Mouse (Mus musculus): Measurements from ENCODE around the gene Sun5. TPM values are rescaled to one million over a fixed set of nuclear protein-coding genes. Genes with fewer than 3 reads are reported as not detected.
A peak's percentile ranks its signal among the peaks of the same experiment; 100 is the strongest.
"Not testable (repeated sequence)": the region's sequence is repeated elsewhere in the genome, so short reads cannot be mapped to it uniquely, and the experiment has no call there.

Sun5 gene
- total RNA-seq (2017): not detected in 2 replicates

GRCm38 (mm10) chr2:153870984-153871383 lies at the start of gene Sun5:
TSS of gene Sun5 (minus strand) at chr2:153871084.
- ATAC-seq (replicated peaks; ENCODE audit: low read depth, poor library complexity, severe bottlenecking): no peak

DNA sequence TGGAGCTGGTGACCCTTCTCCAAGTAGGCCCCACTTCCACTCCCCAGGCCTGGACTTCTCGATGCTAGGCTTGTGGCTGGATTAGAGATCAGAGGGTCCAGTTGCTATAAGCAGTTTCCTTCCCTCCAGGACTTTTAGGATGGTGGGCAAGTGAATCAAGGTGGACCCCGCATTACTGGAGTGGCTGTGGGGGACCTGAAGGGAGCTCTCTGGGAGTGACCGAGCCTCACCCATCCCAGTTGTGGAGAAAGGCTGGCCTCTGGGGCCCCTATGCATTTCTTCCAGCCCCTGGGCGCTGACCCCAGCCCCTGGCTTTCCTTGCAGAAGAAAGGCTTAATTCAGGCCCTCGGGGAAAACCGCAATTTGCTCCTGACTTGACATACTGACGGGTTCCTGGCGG lies 47.0 kb upstream of the Sun5 start, which contains the start of gene Bpifb3:
Bpifb3 (plus strand) TSS at position 301 of the 400 bp plus-strand sequence.
- no peak for ATAC-seq (replicated peaks; ENCODE audit: low read depth, poor library complexity, severe bottlenecking)

DNA sequence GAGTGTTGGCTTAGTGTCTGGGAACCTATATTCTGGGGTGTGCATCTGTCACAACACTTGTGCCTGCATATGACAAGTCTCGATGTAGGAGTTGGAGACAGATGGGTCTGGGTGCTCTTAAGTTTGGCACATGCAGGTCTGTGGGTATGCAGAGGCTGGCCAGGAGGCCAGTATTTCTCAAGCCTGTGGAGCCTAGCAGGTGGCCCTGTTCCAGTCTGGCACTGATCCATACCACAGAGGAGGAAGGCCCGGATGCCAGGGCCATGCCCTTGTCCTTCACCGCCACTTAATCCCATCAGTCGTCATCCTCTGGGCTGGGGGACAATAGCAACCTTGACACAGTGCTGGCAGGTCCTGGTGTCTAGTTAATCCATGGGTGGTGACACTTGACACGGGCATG lies 43.3 kb upstream of the Sun5 start:
- peak; percentile 40; the same call in 1 of the 2 replicates for ATAC-seq (replicated peaks; ENCODE audit: low read depth, poor library complexity, severe bottlenecking)

DNA sequence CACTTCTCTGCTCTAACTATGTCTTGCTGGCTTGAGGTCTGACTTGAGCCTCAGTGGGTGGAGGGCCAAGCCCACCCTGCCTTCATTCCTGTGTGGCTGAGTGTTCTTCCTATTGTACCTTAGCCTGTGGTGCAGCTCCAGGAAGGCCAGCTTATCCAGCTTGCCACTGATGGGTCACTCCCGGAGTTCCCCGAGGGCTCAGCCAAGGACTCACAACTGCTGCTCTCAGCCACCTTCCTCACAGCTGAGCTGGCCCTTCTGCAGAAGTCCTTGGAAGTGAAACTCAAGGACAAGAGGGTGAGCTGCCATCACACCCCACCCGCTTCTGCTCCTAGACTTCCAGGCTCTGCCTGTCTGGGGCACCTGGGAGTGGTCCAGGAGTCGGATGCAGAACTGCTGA lies 35.7 kb upstream of the Sun5 start:
- ATAC-seq (replicated peaks; ENCODE audit: low read depth, poor library complexity, severe bottlenecking): no peak

- ATAC-seq (replicated peaks; ENCODE audit: low read depth, poor library complexity, severe bottlenecking): no peak
Observed at GRCm38 (mm10) chr2:153902726-153903125, 31.8 kb upstream of the Sun5 start.

DNA sequence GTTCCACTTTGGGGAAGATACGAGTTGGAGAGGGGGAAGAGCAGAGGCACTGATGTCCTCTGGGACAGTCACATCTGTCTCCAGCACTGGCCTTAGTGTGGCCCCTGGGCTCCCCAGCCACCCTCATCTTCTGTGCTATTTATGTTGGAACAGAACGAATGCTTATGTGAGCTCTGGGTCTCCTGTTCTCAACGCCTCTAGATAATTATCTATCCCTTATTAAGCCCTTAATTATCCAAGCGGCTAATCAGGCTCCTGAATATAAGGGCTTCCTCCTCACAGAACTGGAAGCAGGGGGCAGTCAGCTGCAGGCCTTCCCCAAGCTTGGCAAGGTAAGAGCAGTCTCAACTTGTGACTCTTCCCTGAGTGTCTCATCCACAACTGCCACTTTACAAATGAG lies 29.2 kb upstream of the Sun5 start, which contains the start of gene Bpifb6:
Bpifb6 (plus strand) TSS at position 301 of the 400 bp plus-strand sequence.
- no peak for ATAC-seq (replicated peaks; ENCODE audit: low read depth, poor library complexity, severe bottlenecking)

GRCm38 (mm10) chr2:153899111-153899510 lies 28.2 kb upstream of the Sun5 start:
- ATAC-seq (replicated peaks; ENCODE audit: low read depth, poor library complexity, severe bottlenecking): no peak

- no peak for ATAC-seq (replicated peaks; ENCODE audit: low read depth, poor library complexity, severe bottlenecking)
Observed at GRCm38 (mm10) chr2:153874745-153875144, 3.9 kb upstream of the Sun5 start, which contains the start of gene Bpifb2. TSS of gene Bpifb2 (plus strand) at chr2:153875045.

DNA sequence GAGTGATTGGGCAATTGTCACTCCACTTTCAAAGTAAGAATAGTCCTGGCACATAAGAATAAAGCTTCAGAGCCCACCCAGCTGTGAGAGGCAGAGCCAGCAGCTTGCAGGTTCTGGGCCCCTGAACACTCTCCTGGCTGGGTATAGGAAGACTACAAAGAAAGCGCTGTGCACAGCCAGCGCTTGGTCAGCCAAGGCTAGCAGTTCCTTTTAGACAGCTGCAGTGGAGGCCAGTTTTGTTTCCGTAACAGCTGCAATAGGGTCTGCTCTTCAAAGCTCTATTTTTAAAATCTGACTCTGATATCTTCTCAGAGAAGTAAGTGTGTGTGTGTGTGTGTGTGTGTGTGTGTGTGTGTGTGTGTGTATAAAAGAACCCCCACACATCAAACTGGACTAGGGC lies 8.9 kb downstream of the Sun5 start:
- no peak for ATAC-seq (replicated peaks; ENCODE audit: low read depth, poor library complexity, severe bottlenecking)

- no peak for ATAC-seq (replicated peaks; ENCODE audit: low read depth, poor library complexity, severe bottlenecking)
Observed at GRCm38 (mm10) chr2:153860715-153861114, 10.2 kb downstream of the Sun5 start.

GRCm38 (mm10) chr2:153860315-153860714 lies 10.6 kb downstream of the Sun5 start:
- no peak for ATAC-seq (replicated peaks; ENCODE audit: low read depth, poor library complexity, severe bottlenecking)

DNA sequence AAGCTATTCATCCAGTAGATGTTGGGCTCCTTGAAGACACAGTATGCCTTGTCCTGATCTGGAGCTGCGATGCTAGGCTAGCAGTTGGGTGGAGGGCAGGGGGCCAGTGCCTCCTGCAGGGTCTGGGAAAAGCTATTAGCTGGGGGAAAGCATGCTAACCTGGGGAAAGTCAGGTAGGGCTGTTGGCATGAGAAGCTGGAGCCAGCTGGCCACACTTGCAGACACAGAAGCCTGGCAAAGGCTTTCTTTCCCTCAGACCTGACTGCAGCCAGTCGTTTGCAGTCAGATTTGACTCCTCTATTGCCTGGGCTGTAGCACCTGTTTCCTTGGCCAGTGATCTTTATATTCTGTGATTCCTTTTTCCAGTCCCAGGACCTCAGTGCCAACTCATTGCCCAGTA lies 11.3 kb downstream of the Sun5 start:
- no peak for ATAC-seq (replicated peaks; ENCODE audit: low read depth, poor library complexity, severe bottlenecking)

- no peak for ATAC-seq (replicated peaks; ENCODE audit: low read depth, poor library complexity, severe bottlenecking)
Observed at GRCm38 (mm10) chr2:153853544-153853943, 17.3 kb downstream of the Sun5 start.

- ATAC-seq (replicated peaks; ENCODE audit: low read depth, poor library complexity, severe bottlenecking): peak; percentile 95
Observed at GRCm38 (mm10) chr2:153851030-153851360, 19.9 kb downstream of the Sun5 start.

DNA sequence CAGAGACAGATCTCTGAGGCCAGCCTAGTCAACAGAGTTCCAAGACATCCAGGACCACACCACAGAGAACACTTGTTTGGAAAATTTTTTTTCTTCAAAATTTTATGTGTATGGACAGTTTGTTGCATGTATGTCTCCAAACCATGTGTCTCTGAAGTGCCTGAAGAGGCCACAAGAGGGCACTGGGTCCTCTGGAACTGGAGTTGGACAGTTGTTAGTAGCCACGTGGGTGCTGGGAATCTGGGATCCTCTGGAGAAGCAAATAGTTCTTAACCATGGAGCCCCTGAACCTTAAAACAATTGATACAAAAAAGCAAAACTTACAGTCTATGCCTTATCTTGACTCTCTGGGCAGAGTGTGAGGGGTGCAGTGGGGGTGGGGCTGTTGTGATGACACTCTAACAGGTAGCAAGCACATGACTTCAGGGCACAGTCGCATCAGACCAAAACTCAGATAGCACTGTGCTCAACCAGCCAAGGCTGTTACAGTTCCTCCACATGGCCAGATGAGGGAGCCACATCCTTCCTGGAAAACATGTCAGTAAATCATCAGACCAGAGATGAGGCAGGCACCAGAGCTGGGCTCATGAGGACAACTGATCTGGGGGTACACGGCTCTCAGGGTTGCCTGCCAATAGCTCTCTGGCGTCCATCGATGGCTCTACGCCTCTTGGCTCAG lies 20.4 kb downstream of the Sun5 start:
- peak; percentile 81 for ATAC-seq (replicated peaks; ENCODE audit: low read depth, poor library complexity, severe bottlenecking)

GRCm38 (mm10) chr2:153848389-153848788 lies 22.5 kb downstream of the Sun5 start:
- no peak for ATAC-seq (replicated peaks; ENCODE audit: low read depth, poor library complexity, severe bottlenecking)

DNA sequence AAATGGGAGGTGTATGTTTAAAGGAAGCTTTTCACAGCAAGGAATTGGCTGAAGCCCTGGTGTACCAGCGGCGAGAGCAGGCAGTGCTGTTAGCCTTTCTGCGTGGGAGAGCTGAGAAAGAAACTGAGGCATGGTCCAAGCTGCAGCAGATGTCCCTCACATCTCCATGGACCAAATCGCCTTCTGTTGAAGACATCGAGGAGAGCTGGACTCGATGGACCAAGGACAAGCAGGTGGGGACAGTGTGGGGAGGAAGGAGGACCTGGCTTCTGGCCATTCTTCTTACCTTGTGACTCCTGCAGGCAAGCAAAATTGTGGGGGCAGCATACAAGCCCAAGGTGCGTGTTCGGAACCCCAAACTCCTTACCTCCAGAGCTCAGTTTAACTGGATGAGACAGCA lies 28.0 kb downstream of the Sun5 start:
- ATAC-seq (replicated peaks; ENCODE audit: low read depth, poor library complexity, severe bottlenecking): no peak

GRCm38 (mm10) chr2:153833291-153833690 lies 37.6 kb downstream of the Sun5 start:
- ATAC-seq (replicated peaks; ENCODE audit: low read depth, poor library complexity, severe bottlenecking): no peak

DNA sequence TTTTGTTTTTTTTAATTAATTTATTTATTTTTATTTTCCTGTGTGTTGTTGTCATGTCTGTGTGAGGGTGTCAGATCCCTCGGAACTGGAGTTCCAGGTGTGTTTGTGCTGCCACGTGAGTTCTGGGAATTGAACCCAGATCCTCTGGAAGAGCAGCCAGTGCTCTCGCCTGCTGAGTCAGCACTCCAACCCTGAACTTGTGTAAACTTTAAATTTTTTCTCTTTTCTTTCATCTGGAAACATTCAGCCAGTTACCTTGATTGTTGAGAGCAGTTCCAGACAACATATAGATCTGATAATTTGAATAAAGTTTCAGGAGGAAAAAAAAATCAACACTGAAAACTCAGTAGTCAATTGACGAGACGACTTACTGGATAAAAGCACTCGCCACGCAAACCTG lies 42.2 kb downstream of the Sun5 start:
- no peak for ATAC-seq (replicated peaks; ENCODE audit: low read depth, poor library complexity, severe bottlenecking)

- ATAC-seq (replicated peaks; ENCODE audit: low read depth, poor library complexity, severe bottlenecking): peak; percentile 88
Observed at GRCm38 (mm10) chr2:153827171-153827830, 43.6 kb downstream of the Sun5 start.

GRCm38 (mm10) chr2:153825900-153826299 lies 45.0 kb downstream of the Sun5 start:
- not testable (repeated sequence) for ATAC-seq (replicated peaks; ENCODE audit: low read depth, poor library complexity, severe bottlenecking)

DNA sequence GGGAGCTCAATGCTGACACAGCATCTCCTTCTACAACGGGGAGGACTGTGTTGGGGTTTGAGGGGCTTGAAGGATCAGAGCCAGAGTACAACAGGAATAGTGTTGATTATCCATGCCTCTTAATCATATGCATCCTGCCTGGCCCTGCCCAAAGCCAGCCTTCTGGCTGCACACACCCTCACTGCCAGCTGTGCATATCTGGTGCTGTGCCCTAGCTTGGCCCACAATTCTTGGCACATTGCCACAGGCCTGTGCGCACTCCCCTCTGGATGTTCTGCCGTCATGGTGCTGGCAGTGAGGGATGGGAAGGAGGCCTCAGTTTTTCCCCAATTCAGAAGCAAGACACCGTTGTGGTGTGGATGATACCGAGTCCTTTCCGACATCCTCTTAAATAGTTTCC lies 46.3 kb downstream of the Sun5 start:
- no peak for ATAC-seq (replicated peaks; ENCODE audit: low read depth, poor library complexity, severe bottlenecking)
